Mouse (Mus musculus) C2C12 (cell line): Measurements from ENCODE around the gene Upp1. TPM values are rescaled to one million over a fixed set of nuclear protein-coding genes. Genes with fewer than 3 reads are reported as not detected.

ENCODE experiments used
- H3K27me3 ChIP-seq: one replicate; pipeline ENCODE4 v1.6.1; 2011; ENCODE audit not compliant: control insufficient read depth, insufficient read depth, insufficient read length
- H3K36me3 ChIP-seq: one replicate; pipeline ENCODE4 v1.6.1; 2011; ENCODE audit not compliant: control insufficient read depth, insufficient read depth
- H3K4me3 ChIP-seq: one replicate; pipeline ENCODE4 v1.5.1; 2011; ENCODE audit warnings: mild to moderate bottlenecking, control low read depth; ENCODE audit not compliant: poor library complexity, insufficient read depth, severe bottlenecking
- H3K79me2 ChIP-seq: one replicate; pipeline ENCODE4 v1.6.1; 2011; ENCODE audit not compliant: control insufficient read depth, insufficient read depth
- H3K79me3 ChIP-seq: one replicate; pipeline ENCODE4 v1.6.1; 2011; ENCODE audit warnings: low read depth, control low read depth
- H3ac ChIP-seq: one replicate; pipeline ENCODE3; 2011; ENCODE audit warnings: low read depth; ENCODE audit not compliant: control insufficient read depth, insufficient read length
- CEBPB ChIP-seq: IDR thresholded peaks from one replicate; pipeline ENCODE4 v1.6.1; 2011; ENCODE audit warnings: low read depth, mild to moderate bottlenecking, control low read depth, moderate library complexity
- CTCF ChIP-seq: IDR thresholded peaks from one replicate; pipeline ENCODE4 v1.5.1; 2011; ENCODE audit not compliant: control insufficient read depth, insufficient read depth, insufficient read length
- FOSL1 ChIP-seq: IDR thresholded peaks from one replicate; pipeline ENCODE4 v1.8.0; 2011; ENCODE audit warnings: mild to moderate bottlenecking, low read length; ENCODE audit not compliant: poor library complexity, insufficient read depth, severe bottlenecking
- MAX ChIP-seq: IDR thresholded peaks from one replicate; pipeline ENCODE4 v1.6.1; 2011; ENCODE audit warnings: mild to moderate bottlenecking, control low read depth
- MYOD1 ChIP-seq: IDR thresholded peaks from one replicate; pipeline ENCODE4 v1.6.1; 2011; ENCODE audit warnings: low read depth; ENCODE audit not compliant: control insufficient read depth, insufficient read length
- MYOG ChIP-seq: IDR thresholded peaks from one replicate; pipeline ENCODE4 v1.6.1; 2011; ENCODE audit not compliant: control insufficient read depth, insufficient read length; ENCODE audit errors: extremely low read depth
- USF1 ChIP-seq: IDR thresholded peaks from one replicate; pipeline ENCODE4 v1.6.1; 2011; ENCODE audit warnings: low read depth, mild to moderate bottlenecking, control low read depth, moderate library complexity
- polyA plus RNA-seq: library from polyadenylated mRNA; unstranded; fragments of >200 nt; fragmentation: generic; extraction: Trizol; gene quantifications from one replicate; pipeline ENCODE4 v1.2.1, GENCODE M21; 2012; ENCODE audit warnings: missing spikeins

Upp1 gene
- polyA plus RNA-seq, 1 experiment: 10.8 TPM

DNA sequence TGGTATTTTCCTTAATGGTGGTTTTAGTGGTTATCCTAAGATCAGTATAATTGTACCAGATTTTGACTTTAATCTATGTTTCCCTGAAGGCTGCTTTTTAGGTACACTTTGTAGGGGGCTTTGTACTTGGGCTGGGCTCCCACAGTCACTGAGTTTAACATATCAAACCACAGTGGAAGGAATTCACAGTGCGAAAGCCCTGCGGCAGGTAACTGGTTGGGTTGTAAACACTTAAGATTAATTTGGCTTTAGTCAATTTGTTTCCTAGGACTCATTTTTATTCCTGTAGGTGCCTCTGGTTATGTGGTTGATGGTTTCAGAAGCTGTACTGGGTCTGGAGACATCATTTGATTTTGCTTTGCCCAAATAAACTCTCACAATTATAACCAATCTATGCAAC is 49.4 kb downstream of the Upp1 start:
- Histone ChIP-seq H3K4me3 (no peak overlapping the region), H3ac (no peak overlapping the region), H3K27me3 (no peaks in the 10 kb centered on the region), H3K36me3 (no peaks in the 10 kb centered on the region), H3K79me2 (no peaks in the 10 kb centered on the region), H3K79me3 (no peaks in the 10 kb centered on the region)
- no peak for TF ChIP-seq FOSL1
- no peak for TF ChIP-seq USF1
- no peak for TF ChIP-seq MAX
- no peak for TF ChIP-seq MYOD1
- TF ChIP-seq CEBPB: no peak
- no peak for TF ChIP-seq MYOG

DNA sequence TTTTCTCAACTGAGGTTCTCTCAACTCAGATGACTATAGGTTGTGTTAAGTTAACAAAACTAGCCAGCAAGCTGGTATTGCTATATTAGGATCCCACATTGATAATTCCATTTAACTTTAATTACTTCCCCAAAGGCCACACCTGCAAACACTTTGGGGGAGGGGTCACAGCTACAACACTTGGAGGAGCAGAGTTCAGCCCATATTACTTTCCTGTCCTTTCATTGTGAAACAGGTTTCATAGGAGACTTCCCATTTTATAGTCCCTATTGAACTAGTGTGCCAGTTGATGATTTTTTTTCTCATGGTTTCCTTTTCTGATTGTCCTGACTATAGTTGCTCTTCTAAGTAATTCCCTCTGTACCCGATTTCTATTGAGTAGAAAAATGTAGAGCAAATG is 63.6 kb downstream of the Upp1 start:
- no peak overlapping the region for H3ac ChIP-seq
- H3K79me3 ChIP-seq: no peaks in the 10 kb centered on the region
- no peaks in the 10 kb centered on the region for H3K79me2 ChIP-seq
- peaks cover 2% of the 10 kb centered on the region for H3K27me3 ChIP-seq
- no peak overlapping the region for H3K4me3 ChIP-seq
- TF ChIP-seq MAX: no peak
- no peak for TF ChIP-seq MYOG
- TF ChIP-seq FOSL1: no peak
- no peak for TF ChIP-seq CTCF
- TF ChIP-seq USF1: no peak
- TF ChIP-seq MYOD1: no peak
- no peak for TF ChIP-seq CEBPB
- H3K36me3 ChIP-seq: no peaks in the 10 kb centered on the region

Other genes with a start within 250 kb of the Upp1 start
- gene Pkd1l1, start 144.8 kb upstream of the Upp1 start, polyA plus RNA-seq: 0.04 TPM
- 6.9 TPM for gene Hus1, start 106.9 kb upstream of the Upp1 start, polyA plus RNA-seq
- not detected for gene Gm11992, start 69.5 kb upstream of the Upp1 start, polyA plus RNA-seq
- gene Sun3, start 69.1 kb upstream of the Upp1 start, polyA plus RNA-seq: not detected
- gene Abca13, start 73.8 kb downstream of the Upp1 start, polyA plus RNA-seq: 0.04 TPM